Mouse (Mus musculus) CH12.LX (cell line): ENCODE results near the gene Tubd1. TPM values are rescaled to one million over a fixed set of nuclear protein-coding genes. Genes with fewer than 3 reads are reported as not detected.

Source experiments
- DNase-seq: peaks from one replicate; pipeline ENCODE4 v3.0.0-alpha.2; 2013; ENCODE audit errors: extremely low read depth
- H3K27ac ChIP-seq: 2 replicates; pipeline ENCODE4 v1.5.1; 2012; ENCODE audit warnings: low read depth, mild to moderate bottlenecking, control low read depth, moderate library complexity; ENCODE audit not compliant: insufficient read depth
- H3K27me3 ChIP-seq: replicated peaks from 2 replicates; pipeline ENCODE3; 2012; ENCODE audit warnings: inconsistent platforms
- H3K36me3 ChIP-seq, 2 experiments: replicated peaks in 1 of 2; 2 replicates each; pipeline versions ENCODE3 to v1.6.1; 2012; ENCODE audit warnings: inconsistent platforms in 1 of 2, low read length in 1 of 2, mild to moderate bottlenecking in 1 of 2, mixed read lengths in 1 of 2, moderate library complexity in 1 of 2; ENCODE audit not compliant: control insufficient read depth in 1 of 2, insufficient read depth in 1 of 2
- H3K4me1 ChIP-seq, 2 experiments: 2 replicates each; pipeline ENCODE4 v1.6.1; 2012; ENCODE audit warnings: inconsistent platforms in 1 of 2, moderate library complexity in 1 of 2; ENCODE audit not compliant: insufficient read depth in 2 of 2, control insufficient read depth in 1 of 2
- H3K4me2 ChIP-seq: 2 replicates; pipeline ENCODE4 v1.6.1; 2012; ENCODE audit warnings: low read depth, mild to moderate bottlenecking, control low read depth; ENCODE audit not compliant: poor library complexity, insufficient read depth, severe bottlenecking
- H3K4me3 ChIP-seq, 3 experiments: fragments of 150-350 bp in 1 of 3; sonication (generic) in 1 of 3; replicated peaks in 1 of 3; 2 replicates each; pipeline versions ENCODE3 to v1.5.1; 2011 to 2012; ENCODE audit warnings: low read depth in 2 of 3, low read length in 2 of 3, mild to moderate bottlenecking in 2 of 3, moderate library complexity in 2 of 3, control low read depth in 1 of 3, improper control_type of control experiment in 1 of 3, inconsistent platforms in 1 of 3, mixed read lengths in 1 of 3; ENCODE audit not compliant: poor library complexity in 1 of 3
- H3K79me2 ChIP-seq: replicated peaks from 2 replicates; pipeline ENCODE4 v1.6.1; 2012; ENCODE audit warnings: mild to moderate bottlenecking, moderate library complexity; ENCODE audit not compliant: control insufficient read depth, poor library complexity, insufficient read depth, severe bottlenecking; ENCODE audit errors: extremely low read depth
- H3K9ac ChIP-seq: 2 replicates; pipeline ENCODE4 v1.6.1; 2012; ENCODE audit warnings: low read depth, mild to moderate bottlenecking, control low read depth, moderate library complexity; ENCODE audit not compliant: insufficient read depth
- H3K9me3 ChIP-seq: replicated peaks from 2 replicates; pipeline ENCODE3; 2012; ENCODE audit warnings: low read length, inconsistent platforms, mixed read lengths
- CHD1 ChIP-seq: IDR thresholded peaks from 2 replicates; pipeline ENCODE4 v1.6.1; 2012; ENCODE audit warnings: low read depth, low read length, improper control_type of control experiment, inconsistent platforms
- E2F4 ChIP-seq: IDR thresholded peaks from 2 replicates; pipeline ENCODE4 v1.6.1; 2011; ENCODE audit warnings: low read depth, low read length, improper control_type of control experiment; ENCODE audit not compliant: insufficient replicate concordance
- ELF1 ChIP-seq: IDR thresholded peaks from 2 replicates; pipeline ENCODE4 v1.6.1; 2014; ENCODE audit warnings: low read depth, mild to moderate bottlenecking, inconsistent platforms, low read length, improper control_type of control experiment
- EP300 ChIP-seq: IDR thresholded peaks from 2 replicates; pipeline ENCODE4 v1.6.1; 2011; ENCODE audit warnings: low read length, improper control_type of control experiment
- GABPA ChIP-seq: IDR thresholded peaks from 2 replicates; pipeline ENCODE4 v1.6.1; 2012; ENCODE audit warnings: low read depth, low read length, improper control_type of control experiment, inconsistent platforms; ENCODE audit not compliant: insufficient replicate concordance
- IRF4 ChIP-seq: IDR thresholded peaks from 2 replicates; pipeline ENCODE4 v1.6.1; 2014; ENCODE audit warnings: low read depth, mild to moderate bottlenecking, inconsistent platforms, low read length, improper control_type of control experiment
- JUN ChIP-seq: IDR thresholded peaks from 2 replicates; pipeline ENCODE4 v1.6.1; 2011; ENCODE audit warnings: low read depth, mild to moderate bottlenecking, low read length, improper control_type of control experiment, moderate library complexity; ENCODE audit not compliant: insufficient read depth
- MAX ChIP-seq: IDR thresholded peaks from 2 replicates; pipeline ENCODE4 v1.6.1; 2011; ENCODE audit warnings: low read length, improper control_type of control experiment
- MAZ ChIP-seq: IDR thresholded peaks from 2 replicates; pipeline ENCODE4 v1.6.1; 2012; ENCODE audit warnings: low read depth, mild to moderate bottlenecking, inconsistent platforms, low read length, improper control_type of control experiment, moderate library complexity
- NELFE ChIP-seq: IDR thresholded peaks from 2 replicates; pipeline ENCODE4 v1.6.1; 2011; ENCODE audit warnings: low read depth, low read length, improper control_type of control experiment
- PAX5 ChIP-seq: IDR thresholded peaks from 2 replicates; pipeline ENCODE4 v1.6.1; 2012; ENCODE audit warnings: low read length, inconsistent platforms, mixed read lengths
- POLR2A ChIP-seq: IDR thresholded peaks from 2 replicates; pipeline ENCODE4 v1.6.1; 2011; ENCODE audit warnings: low read depth, mild to moderate bottlenecking, improper control_type of control experiment, low read length
- RAD21 ChIP-seq: IDR thresholded peaks from 2 replicates; pipeline ENCODE4 v1.6.1; 2011; ENCODE audit warnings: low read depth, mild to moderate bottlenecking, low read length, improper control_type of control experiment, moderate library complexity
- RCOR1 ChIP-seq: conservative IDR thresholded peaks from 2 replicates; pipeline ENCODE4 v1.6.1; 2012; ENCODE audit warnings: low read depth, mild to moderate bottlenecking, inconsistent platforms, low read length, improper control_type of control experiment
- TBP ChIP-seq: conservative IDR thresholded peaks from 2 replicates; pipeline ENCODE4 v1.6.1; 2011; ENCODE audit warnings: low read depth, low read length, improper control_type of control experiment
- USF1 ChIP-seq: IDR thresholded peaks from 2 replicates; pipeline ENCODE4 v1.6.1; 2014; ENCODE audit warnings: low read depth, mild to moderate bottlenecking, inconsistent platforms, low read length, improper control_type of control experiment
- ZC3H11A ChIP-seq: IDR thresholded peaks from 2 replicates; pipeline ENCODE4 v1.6.1; 2012; ENCODE audit warnings: low read depth, mild to moderate bottlenecking, inconsistent platforms, low read length, improper control_type of control experiment
- ZKSCAN1 ChIP-seq: IDR thresholded peaks from 2 replicates; pipeline ENCODE4 v1.6.1; 2012; ENCODE audit warnings: low read depth, inconsistent platforms, low read length, improper control_type of control experiment, borderline replicate concordance
- ZNF384 ChIP-seq: IDR thresholded peaks from 2 replicates; pipeline ENCODE4 v1.6.1; 2012; ENCODE audit warnings: low read depth, low read length, improper control_type of control experiment, inconsistent platforms
- dilution Hi-C: fragments of 300-500 bp; cut with MboI; formaldehyde crosslinking; loops from 2 replicates; pipeline ENCODE4 v1.14.3; 2020; ENCODE audit warnings: low sequenced_read_pairs; ENCODE audit not compliant: extremely low pct_unique_long_range_greater_than_20kb, extremely low pct_ligation_motif_present
- in situ Hi-C: fragments of 300-500 bp; cut with MboI; formaldehyde crosslinking; loops from 3 replicates; pipeline ENCODE4 v1.14.3; 2019; ENCODE audit warnings: low sequenced_read_pairs, low pct_ligation_motif_present, low pct_unique_long_range_greater_than_20kb, mixed read lengths
- polyA plus RNA-seq: library from polyadenylated mRNA; unstranded; fragments of >175 nt; gene quantifications from 2 replicates; pipeline ENCODE4 v1.2.1, GENCODE M21; 2012; ENCODE audit warnings: low read depth; ENCODE audit not compliant: insufficient read length
- total RNA-seq, 2 experiments: library from RNA; depleted of rRNA; stranded (reverse); fragments of 300-350 nt in 1 of 2; fragments of >200 nt in 1 of 2; gene quantifications; 2 replicates each; pipeline ENCODE4 v1.2.3; 2012 to 2014

Tubd1 gene
- total and polyA plus RNA-seq, 3 experiments, result 9.7 to 12.6 (median 11.9) TPM

DNA sequence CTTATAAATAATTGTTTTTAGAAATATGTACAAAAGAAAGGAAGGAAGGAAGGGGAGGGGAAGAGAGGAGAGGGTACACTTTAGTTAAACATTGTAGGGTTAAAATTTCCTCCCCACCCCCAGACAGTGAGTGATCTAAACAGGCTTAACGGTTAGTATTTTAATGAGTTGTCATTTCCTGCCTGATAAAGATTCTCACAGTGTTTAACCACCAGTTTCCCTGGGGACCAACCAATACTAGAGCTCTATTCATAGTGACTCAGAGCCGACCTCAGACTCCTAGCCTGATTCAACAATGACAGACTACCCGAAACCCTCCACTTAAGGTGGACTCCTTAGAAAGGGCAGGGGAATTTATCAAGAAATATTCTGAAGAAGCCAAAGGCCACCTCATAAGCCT, 48.2 kb downstream of the Tubd1 start (continued):
- peak; percentile 50; the same call in 1 of the 2 replicates for TF ChIP-seq POLR2A
- peak; percentile 97 for TF ChIP-seq EP300
- no peak; the same call in 1 of the 2 replicates for TF ChIP-seq RAD21
- peak; percentile 82 for TF ChIP-seq JUN
- no peak for TF ChIP-seq MAX
- peak; percentile 87; the same call in 1 of the 2 replicates for TF ChIP-seq MAZ
- TF ChIP-seq USF1, result no peak
- no peak for TF ChIP-seq GABPA
- no peak; the same call in 1 of the 2 replicates for TF ChIP-seq NELFE
- peak; percentile 72; the same call in 1 of the 2 replicates for TF ChIP-seq E2F4
- TF ChIP-seq ELF1, result 0 out of 2 replicates have a peak, but pooled peaks have one; percentile 39
- TF ChIP-seq RCOR1, result no peak
- no peak for TF ChIP-seq CHD1
- TF ChIP-seq ZNF384, result no peak
- TF ChIP-seq ZKSCAN1, result no peak; the same call in 1 of the 2 replicates
- no peak for TF ChIP-seq ZC3H11A
- TF ChIP-seq PAX5, result no peak
- TF ChIP-seq TBP, result peak; percentile 58
- peak; percentile 95 for TF ChIP-seq IRF4

DNA sequence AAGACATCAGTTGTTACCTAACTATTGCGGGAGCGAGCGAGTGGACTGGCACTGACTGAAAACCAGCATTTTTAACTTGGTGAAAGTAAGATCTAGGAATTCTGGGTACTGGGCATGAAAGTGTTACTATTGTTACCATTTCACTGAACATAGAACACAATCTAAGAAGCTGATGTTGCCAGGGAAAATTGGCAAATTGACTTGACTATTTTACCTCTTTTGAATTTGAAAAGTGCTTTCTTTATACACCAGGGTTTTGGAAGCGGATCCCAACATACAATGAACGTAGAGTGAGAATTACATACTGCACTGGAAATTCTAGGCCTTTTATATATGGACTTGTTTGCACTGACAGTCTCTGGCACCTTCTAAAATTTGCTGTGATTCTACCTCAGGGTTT, 48.7 kb downstream of the Tubd1 start:
- TF ChIP-seq ZKSCAN1 (no peak), EP300 (no peak), ZC3H11A (no peak)
- H3K27me3 ChIP-seq, result no peaks in the 10 kb centered on the region
- peaks cover 8% of the 10 kb centered on the region for H3K79me2 ChIP-seq
- in situ Hi-C loops, result no loop called here
- peak overlapping the region; percentile 73 for H3K9ac ChIP-seq
- peak overlapping the region; percentile 88 for H3K27ac ChIP-seq
- no peak for DNase-seq
- H3K4me3 ChIP-seq, result no peak overlapping the region
- peak overlapping the region; percentile 79 for H3K4me2 ChIP-seq
- no peaks in the 10 kb centered on the region for H3K9me3 ChIP-seq
- H3K4me1 ChIP-seq, result peaks cover 31 to 86% of the 10 kb centered on the region in 2 experiments
- dilution Hi-C loops, result no loop called here
- H3K36me3 ChIP-seq, result peaks cover 2 to 5% of the 10 kb centered on the region in 2 experiments
